Mouse (Mus musculus): Measurements from ENCODE around the gene Itk.

Gene Itk

DNA sequence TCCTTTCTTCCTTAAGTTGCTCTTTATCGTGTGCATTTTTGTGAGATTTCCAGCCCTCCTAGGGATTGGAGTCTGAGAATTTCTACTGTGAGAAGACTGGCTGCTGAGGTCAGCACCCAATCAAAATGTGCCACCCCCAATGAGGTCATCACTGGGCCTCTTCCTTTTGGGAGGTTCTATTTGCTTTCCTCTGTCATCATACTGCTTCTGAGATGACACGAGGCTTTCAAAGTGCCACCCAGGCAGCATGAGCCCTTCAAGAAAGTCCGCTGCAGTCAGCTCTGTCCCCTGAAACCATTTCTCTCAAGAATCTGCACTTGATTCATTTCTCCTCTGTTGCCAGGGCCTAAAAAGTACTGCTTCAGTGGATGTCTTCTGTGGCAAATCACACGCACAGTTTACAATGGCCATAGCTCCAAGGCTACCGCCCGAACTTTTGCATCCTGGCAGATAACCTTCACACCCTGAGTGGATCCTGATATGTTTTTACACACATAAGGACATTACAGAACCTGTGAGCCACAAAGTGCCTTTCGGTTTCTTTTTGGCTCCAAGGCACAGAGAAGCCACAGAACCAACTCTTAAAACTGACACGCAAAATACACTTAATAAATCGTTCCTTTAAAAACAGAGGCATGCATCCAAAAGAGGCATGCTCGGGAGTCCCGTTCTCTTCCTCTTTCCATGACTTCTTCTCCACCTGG, 80.9 kb downstream of the Itk start:
- no peak for DNase-seq (ENCODE audit: low read depth, low spot score)

DNA sequence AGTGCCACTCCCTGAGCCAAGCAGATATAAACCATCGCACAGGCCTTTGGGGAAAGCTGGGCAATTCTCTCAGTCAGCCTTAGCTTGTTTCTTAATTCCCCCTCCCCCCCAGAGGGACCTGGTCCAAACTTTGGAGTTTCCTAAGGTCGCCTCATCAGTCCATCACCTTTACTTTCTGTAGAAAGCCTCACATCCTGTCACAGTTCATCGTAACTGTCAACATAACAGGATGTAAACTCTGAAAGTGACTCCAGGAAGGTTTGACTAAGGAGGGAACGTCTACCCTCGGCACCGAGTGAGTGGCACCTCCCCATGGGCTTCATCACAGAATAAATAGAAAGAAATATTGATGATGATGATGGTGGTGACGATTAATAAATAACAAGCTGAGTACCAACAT, 81.5 kb downstream of the Itk start:
- no peak for DNase-seq (ENCODE audit: low read depth, low spot score)

DNA sequence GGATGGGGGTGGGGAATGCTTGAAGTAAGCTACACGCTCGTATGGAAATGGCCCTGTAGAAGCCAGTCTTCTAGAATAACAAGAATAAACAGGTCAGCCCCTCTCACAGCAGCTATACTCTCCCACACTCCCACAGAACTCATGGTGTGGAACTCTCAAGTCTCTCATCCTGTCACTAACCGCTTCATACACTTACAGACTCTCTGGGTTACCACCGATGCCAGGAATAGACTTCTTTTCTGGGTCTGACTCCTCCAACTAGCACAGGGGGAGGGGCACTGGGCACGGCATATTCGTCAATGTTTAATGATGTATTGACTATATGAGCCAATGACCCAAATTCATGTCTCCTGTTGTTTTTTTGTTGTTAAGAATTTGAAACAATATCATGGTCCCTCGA, 82.5 kb downstream of the Itk start:
- DNase-seq (ENCODE audit: low read depth, low spot score): no peak

DNA sequence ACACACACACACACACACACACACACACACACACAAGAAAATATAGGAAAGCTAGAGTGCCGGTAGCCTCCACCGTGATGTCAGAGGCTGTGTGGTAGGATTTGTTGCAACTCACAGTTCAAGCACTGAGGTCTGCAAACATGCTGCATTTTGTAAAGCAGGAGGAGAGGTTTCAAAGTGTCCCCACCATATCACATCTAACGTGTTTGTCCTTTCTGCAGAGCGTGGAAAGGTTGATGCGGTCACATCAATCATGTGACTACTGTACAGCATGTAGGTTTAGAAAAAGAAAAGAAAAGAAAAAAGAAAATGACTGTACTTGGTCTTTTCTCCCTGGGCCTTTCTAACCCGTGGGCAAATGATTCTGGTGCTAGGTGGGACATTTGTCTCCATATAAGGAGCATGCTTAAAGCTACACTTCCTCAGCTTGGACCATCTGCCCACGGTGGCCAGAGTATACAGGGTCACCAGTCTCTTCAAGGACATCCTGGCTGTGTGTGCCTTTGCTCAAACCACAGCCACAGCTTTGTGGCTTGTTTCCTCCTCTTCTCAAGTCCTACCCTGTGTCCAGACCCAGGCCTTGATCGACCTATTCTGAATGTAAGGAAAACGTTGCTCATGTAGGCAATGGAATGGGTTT, 83.3 kb downstream of the Itk start:
- no peak for DNase-seq (ENCODE audit: low read depth, low spot score)

DNA sequence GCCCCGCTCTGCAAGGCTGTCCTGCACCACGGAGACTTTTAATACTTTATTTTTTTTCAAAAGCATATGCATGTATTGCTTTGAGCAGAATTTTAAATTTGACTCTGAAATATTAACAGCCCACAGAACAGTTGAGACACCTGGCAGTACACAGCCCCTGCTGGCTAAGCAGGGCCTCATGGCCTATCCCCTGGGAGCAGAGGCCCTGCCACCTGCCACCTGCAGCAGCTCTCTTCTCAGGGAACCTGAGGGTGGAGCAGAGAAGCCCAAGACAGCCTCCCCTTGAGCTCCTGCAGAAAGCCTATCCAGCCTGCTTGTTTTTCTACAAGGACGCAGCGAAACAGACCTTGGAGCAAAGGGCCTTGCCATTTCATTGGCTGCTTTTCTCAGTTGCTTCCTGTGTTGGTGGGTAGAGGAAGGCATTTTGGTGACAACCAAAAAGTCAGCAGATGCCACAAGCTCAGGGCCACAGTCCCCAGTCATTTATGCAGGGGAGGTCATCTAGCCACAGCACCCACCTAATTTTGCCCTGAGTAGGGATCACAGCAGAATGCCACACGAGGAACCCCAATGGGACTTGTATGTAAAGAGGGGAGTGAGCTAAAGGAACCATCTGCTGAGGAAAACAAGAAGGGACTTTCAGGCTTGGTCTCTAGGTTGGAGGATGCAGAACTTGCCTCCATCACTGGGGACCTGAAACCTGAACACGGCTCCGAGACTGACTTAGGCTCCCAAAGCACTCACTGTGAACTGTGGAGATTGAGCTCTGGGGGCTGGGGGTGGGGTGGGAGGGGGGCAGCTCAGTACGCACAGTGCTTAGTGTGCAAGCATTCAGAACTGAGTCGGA, 84.2 kb downstream of the Itk start:
- DNase-seq (ENCODE audit: low read depth, low spot score): no peak

DNA sequence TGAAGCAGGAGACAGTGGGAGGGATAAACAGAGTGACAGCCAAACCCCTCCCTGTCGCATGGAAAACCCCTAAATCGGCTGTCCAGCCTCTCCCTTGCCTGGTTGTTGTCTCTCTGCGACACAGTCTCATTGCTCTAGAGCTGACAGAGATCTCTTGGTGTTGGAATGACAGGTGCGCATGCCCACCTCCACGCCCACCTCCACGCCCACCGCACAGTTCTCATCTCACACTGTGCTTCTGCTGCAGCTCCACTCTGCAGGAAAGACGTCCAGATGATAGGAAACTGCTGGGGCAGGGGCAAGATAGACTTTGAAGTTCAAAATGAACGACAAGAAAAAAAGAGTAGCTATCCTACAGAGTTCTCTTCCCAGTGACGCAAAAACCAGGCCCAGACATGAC, 85.2 kb downstream of the Itk start:
- DNase-seq (ENCODE audit: low read depth, low spot score): no peak

DNA sequence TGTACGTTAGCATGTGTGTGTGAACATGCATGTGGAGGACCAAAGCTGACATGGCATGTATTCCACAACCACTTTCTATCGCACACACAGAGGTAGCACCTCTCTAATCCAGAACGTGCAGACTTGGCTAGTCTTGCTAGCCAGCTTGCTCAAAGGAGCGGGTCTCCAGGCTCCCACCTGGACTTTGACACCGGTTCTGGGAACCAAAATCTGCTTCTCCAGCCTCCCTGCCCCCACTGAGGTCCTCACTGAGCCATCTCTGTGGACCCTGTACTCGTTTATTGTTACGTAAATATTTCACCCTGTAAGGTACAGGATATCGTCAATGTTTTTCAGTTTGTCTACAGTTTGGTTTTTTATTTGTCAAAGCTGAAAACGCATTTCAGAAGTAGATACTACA, 86.8 kb downstream of the Itk start:
- DNase-seq (ENCODE audit: low read depth, low spot score): no peak

DNA sequence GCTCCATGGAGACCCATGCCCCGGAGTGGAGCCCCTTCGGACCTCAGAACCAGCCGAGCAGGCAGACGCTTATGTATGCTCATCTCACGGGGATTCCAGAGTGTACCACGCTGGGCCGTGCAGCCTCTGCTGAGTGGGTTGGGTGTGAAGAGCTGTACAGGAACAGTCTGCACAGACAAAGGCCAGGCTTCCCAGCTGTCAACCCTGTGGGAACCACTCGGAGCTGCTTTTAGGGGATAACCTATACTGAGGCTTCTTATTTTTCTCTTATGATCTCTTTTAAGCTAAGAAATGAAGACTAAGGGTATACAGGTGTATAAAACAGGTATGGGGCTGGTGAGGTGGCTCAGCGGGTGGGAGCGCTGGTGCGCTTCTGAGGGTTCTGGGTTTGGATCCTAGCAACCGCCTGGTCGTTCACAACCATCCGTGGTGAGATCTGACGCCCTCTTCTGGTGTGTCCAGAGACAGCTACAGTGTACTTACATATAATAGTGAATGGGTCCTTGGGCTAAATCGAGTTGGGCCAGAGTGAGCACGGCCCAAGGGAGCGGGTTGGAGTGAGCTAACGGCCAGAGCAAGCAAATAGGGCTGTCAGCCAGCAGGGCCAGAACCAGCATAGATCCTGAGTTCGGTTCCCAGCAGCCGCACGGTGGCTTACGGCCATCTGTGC, 87.6 kb downstream of the Itk start:
- DNase-seq (ENCODE audit: low read depth, low spot score): no peak

DNA sequence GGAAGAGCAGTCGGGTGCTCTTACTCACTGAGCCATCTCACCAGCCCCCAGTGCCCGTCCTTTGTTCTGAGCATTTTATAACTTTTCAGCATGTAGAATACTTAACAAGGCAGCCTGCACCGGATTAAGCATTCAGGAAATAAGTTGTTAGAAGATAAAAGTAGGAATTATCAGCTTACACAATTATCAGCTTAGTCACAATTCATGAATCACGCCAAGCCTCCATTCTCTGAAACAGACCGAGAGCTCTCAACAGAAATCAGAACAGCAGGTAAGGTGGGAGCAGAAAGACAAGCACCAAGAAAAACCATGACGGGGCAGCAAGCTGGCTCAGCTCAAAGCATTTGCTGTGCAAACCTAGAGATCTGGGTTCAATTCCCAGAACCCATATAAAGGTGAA, 89.4 kb downstream of the Itk start:
- DNase-seq (ENCODE audit: low read depth, low spot score): no peak

DNA sequence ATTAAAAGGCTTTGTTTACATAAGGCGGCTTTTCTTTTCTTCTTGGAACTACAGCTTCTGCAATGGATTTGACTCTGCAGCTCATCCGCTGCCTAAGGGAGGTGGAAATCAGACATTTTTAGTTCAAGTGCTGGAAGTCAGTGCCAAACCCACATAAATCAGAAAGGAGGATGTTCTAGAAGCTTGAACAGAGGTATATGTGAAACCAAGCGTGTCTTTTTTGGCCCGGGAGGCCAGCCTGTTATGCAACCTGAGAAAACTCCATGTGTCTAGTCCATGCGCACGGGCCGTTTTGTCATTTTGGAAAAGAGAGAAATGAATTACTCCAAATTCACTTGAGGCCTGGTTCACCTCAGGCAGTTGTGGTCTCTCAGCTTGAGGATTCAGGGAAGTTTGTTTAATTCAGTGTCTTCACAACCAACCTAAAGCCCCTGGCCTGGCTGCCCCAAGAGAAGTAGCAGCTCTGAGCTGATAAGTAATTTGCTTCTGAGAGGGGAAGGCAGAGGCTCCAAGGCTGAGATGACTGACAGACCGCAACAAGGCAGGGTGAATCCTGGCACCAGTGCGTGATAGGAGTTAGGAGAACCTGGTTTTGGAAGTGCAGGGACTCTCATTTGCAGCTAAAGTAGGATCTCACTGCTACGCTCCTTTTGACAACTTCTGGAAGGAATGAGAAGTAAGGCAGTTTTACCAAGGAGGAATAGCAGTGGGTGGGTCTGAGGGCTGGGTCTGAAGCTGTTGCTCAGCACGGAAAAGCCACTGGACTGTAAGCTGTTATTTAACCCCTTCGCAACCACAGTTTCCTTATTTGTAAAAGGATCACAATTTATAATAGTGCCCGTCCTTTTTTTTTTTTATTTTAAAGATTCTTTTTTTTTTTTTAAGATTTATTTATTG, 90.2 kb downstream of the Itk start:
- no peak for DNase-seq (ENCODE audit: low read depth, low spot score)

DNA sequence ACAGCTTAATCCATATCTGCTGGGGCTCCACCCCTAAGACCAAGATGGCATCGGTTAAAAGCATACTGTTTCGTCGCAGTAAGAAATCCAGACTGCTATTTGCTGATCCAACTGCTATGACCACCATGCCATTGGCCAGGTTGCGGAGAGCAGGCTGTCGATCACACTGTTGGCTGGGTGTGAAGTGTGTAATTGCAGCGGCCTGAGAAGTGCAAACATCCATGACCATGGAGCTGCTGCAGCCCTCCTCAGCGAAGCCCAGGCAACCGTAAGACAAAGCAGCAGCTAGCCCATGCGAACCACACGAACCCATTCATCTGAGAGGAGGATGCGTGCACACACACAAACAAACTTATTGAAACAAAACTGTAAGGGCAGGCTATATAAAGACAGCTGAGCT, 94.9 kb downstream of the Itk start:
- no peak for DNase-seq (ENCODE audit: low read depth, low spot score)

DNA sequence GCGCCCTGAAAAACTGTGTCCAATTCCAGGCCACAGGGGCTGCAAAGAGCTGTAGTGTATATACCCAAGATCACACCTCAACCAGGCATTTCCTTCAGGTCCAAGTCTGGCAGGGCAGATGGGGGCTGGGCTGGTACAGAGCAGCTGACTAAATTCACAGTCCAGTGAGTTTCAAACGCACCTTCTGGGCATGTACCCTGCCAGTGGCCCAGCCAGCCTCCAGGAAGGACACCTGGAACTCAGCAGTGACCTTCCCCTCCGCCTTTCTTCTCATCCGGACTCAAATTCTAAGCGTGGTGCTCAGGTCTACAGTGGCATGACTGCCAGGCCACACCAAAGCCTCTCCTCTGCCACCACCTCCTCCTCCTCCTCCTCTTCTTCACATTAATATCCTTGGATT, 95.8 kb downstream of the Itk start:
- DNase-seq (ENCODE audit: low read depth, low spot score): no peak

DNA sequence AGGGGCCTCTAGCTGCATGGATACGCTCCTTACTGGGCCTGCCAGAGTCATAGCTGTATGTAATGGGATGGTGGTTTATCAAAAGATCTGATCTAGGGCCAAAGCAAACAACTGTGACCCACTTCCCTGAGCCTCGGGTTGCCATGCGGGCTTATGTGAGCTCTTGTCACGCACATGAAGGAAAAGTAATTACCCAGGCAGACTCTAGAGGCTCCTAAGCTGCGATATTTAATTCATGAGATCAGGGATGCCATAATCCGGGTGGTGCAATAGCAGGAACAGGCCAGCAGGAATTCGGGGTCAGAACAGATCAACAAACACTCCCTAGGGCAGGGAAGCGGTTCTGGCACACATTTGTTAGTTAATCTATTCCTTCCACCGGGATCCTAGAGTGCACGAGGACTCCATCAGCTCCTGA, 98.3 kb downstream of the Itk start:
- no peak for DNase-seq (ENCODE audit: low read depth, low spot score)

DNA sequence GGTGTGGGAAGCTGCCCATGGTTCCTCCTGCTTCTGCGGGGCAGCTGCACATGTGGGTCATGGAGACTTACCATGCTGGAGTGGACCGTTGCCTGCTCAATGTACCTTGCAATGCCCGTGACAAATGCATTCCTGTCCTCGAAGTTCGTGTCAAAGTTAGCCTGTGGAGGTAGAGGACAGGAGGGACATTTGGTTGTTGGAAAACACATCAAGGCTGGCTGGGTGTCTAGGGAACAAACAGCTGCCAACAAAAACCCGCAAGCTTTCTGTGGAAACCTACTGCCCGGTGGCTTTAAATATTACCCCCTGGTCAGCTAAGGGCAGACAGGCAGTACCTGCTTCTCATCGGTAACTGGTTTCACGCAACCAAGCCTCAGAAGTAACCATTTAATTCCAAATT, 99.8 kb downstream of the Itk start:
- DNase-seq (ENCODE audit: low read depth, low spot score): no peak

DNA sequence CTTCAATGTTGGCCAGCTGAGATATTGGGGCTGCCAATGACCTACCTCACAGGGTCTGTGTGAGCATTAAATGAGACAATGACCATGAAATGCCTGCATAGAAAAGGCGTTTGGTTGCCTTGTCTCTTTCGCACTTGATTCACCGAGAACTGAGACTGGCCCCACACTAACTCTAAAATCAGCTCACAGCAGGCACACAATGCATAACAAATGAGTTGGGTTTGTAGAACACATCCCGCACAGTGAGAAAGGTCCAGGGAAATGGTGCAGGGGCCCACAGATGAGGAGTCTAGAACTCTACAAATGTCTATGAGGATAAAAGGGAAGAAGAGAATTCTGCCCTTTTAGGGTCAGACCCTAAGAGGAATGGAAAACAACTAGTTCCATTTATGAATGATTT, 100.3 kb downstream of the Itk start:
- DNase-seq (ENCODE audit: low read depth, low spot score): no peak

DNA sequence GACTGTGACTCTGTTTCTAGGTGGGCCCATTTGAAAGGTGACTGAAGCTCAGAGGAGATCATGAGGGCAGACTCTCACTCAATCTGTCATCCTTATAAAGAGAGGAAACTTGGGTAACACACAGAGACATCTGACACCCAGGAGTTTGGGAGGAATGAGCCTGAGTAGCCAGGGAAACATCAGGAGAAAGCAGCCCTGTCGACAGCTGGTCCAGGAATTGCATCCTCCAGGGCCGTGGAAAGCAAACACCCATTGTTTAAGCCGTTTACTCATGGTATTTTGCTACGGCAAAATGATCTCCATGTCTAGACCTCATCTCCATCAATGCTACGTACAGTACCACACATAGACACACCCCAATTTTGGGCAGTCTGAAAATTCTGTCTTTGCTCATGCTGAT, 101.2 kb downstream of the Itk start:
- no peak for DNase-seq (ENCODE audit: low read depth, low spot score)

DNA sequence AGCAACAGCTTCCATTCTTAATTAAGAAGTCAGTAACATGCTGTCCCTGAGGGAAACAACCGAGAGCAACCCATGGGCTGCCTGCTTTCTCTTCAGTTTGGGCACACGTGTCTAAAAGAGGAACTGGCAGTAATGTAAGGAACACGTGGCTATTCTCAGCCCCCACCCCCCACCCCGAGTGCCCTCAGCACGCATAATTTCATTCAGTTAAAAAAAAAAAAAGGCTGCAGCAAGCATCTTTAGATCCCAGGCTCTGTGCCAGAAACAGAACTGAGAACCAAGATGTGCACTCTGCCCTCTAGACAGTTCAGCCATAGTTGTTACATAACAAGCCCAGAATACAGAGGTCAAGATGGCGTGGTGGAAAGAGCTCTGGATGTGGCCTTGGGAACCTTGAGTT, 102.5 kb downstream of the Itk start:
- DNase-seq (ENCODE audit: low read depth, low spot score): no peak

DNA sequence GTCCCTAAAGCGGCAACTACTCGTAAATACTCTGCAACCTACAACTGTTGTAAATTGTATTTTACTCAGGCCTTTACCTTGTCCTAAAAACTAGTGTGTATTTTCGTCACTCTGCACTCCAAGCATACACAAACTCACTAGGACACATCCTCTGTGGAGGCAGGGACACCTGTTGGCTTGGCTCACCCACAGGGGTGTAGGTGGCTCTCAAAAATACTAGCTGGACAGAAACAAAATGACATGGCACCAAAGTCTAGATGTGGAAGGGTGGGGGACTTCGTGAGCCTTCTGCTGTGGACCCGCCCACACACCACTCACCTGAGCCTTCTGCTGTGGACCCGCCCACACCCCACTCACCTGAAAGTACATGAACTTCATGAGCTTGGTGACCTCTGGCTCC, 105.5 kb downstream of the Itk start:
- DNase-seq (ENCODE audit: low read depth, low spot score): no peak

DNA sequence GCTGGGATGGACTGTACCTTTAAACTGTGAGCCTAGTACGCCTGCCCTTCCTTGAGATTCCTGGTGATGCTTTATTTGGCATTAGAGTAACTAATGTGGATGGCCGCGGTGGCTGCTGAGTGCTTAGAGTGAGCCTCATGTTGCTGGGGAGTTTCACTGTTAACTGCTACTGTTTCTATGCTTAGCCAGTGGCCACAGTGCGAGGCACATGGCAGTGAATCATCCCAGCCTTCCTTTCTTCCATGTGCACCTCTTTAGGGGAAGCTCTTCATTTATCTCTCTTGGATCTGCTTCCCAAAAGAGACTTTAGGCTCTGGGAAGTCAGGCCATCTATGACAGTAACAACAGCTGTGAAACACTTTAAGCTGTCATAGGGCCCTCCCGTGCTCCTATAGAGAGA, 106.7 kb downstream of the Itk start:
- DNase-seq (ENCODE audit: low read depth, low spot score): no peak

DNA sequence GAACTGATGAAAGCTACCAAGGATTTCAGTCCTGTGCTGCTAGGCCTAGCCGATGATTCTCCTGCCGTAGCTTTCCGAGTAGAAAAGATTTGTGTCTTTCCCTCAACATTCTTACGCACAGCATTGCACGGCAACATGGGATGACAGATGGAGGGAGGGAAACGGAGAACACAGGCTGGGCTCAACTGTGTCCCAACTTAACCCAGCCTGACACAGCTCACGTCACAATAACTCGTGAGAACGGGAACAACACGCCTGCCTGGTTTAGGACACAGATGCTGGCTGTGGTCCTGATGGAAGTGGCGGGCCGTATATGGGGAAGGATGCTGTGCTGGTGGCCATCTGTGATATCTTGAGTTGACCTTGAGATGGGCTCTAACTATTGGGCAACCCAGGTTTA, 110.6 kb downstream of the Itk start:
- DNase-seq (ENCODE audit: low read depth, low spot score): no peak

DNA sequence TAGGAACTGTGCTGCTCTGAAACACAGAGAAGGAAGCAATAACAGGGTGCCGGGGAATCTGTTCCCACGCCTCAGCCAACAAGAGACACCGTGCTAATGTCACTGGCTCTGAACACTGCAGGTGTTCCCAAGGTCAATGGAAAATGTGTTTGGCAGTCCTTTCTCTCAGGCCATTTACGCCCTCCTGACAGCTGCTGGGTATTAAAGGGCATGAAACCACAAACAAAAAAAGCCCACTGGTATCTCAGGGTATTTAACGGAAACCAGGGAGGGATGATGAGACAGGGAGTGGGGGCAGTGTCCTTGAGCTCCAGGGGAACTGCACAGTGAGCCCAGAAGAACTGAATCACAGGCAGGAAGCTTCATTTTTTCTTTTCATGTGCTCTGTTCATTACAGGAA, 111.2 kb downstream of the Itk start:
- no peak for DNase-seq (ENCODE audit: low read depth, low spot score)

Measured in brain, embryonic 18.5 days (tissue).